ENCODE assay signal across 15 mouse cellular contexts in genomic region chr4:132735894-132736293, GRCm38 (mm10). TPM values are rescaled to one million over a fixed set of nuclear protein-coding genes. Genes with fewer than 3 reads are reported as not detected.
DNase-seq lines count a peak whose midpoint lies in the region; ATAC-seq and TF ChIP-seq lines count a peak whose summit lies in the region.
"Had no signal": no experiment of that assay in that cellular context is flagged by ENCODE, and none has a peak within 500 bp of the region (broad histone marks: within the 10 kb centered on the region; RNA-seq: fewer than 3 reads in every experiment).

No protein-coding gene starts in this region.

- H3K27ac ChIP-seq in kidney, embryonic 15.5 days: no peak overlapping the region
- H3K27ac ChIP-seq in stomach, postnatal 0 days (replicated peaks): no peak overlapping the region
- H3K27ac ChIP-seq in neural tube, embryonic 15.5 days (replicated peaks): no peak overlapping the region
- H3K27ac ChIP-seq: embryonic facial prominence, embryonic 15.5 days; macrophage; midbrain, embryonic 12.5 days had no signal

- peak; percentile 17 to 33 for DNase-seq in kidney, adult 8-10 months
- DNase-seq in ES-CJ7 (ENCODE audit: low read depth, low spot score): peak; percentile 41
- DNase-seq in kidney, postnatal 36 days: peak; percentile 56 to 65
- DNase-seq in stomach, postnatal 0 days (ENCODE audit: low spot score): no peak
- no peak for DNase-seq in thymus, postnatal 0 days (ENCODE audit: low spot score)
- DNase-seq: cerebellum, adult 8-10 months; gastrocnemius, postnatal 36 days; heart, postnatal 4 days; lung, adult 2 months had no signal

- peak; percentile 40 for TF ChIP-seq CTCF in stomach, postnatal 0 days (IDR thresholded peaks at IDR 0.05; ENCODE audit: low read depth)

- H3K4me2 ChIP-seq in kidney, embryonic 15.5 days: no peak overlapping the region
- no peak overlapping the region for H3K4me2 ChIP-seq in stomach, postnatal 0 days (replicated peaks; ENCODE audit: low read depth)
- H3K4me2 ChIP-seq in neural tube, embryonic 15.5 days: no peak overlapping the region
- H3K4me2 ChIP-seq: embryonic facial prominence, embryonic 15.5 days; heart, embryonic 12.5 days; midbrain, embryonic 12.5 days had no signal

- no peaks in the 10 kb centered on the region for H3K27me3 ChIP-seq in kidney, embryonic 15.5 days
- H3K27me3 ChIP-seq in stomach, postnatal 0 days (ENCODE audit: control insufficient read depth, insufficient read depth, low read length): no peaks in the 10 kb centered on the region
- no peaks in the 10 kb centered on the region for H3K27me3 ChIP-seq in neural tube, embryonic 15.5 days (replicated peaks)
- H3K27me3 ChIP-seq: embryonic facial prominence, embryonic 15.5 days; heart, embryonic 12.5 days; midbrain, embryonic 12.5 days had no signal

- H3K36me3 ChIP-seq in kidney, embryonic 15.5 days: no peaks in the 10 kb centered on the region
- no peaks in the 10 kb centered on the region for H3K36me3 ChIP-seq in stomach, postnatal 0 days (ENCODE audit: control insufficient read depth, insufficient read depth, low read length)
- H3K36me3 ChIP-seq in neural tube, embryonic 15.5 days: no peaks in the 10 kb centered on the region
- H3K36me3 ChIP-seq: embryonic facial prominence, embryonic 15.5 days; heart, embryonic 12.5 days; midbrain, embryonic 12.5 days had no signal

- H3K4me3 ChIP-seq in kidney, embryonic 15.5 days (replicated peaks): no peak overlapping the region
- H3K4me3 ChIP-seq in stomach, postnatal 0 days (ENCODE audit: low read depth, low read length): no peak overlapping the region
- H3K4me3 ChIP-seq in neural tube, embryonic 15.5 days (replicated peaks): no peak overlapping the region
- H3K4me3 ChIP-seq: embryonic facial prominence, embryonic 15.5 days; heart, embryonic 12.5 days; midbrain, embryonic 12.5 days had no signal

- 54% methylated on average over 3 of the region's 3 CpGs for WGBS in kidney, embryonic 15.5 days
- 39% methylated on average over 3 of the region's 3 CpGs for WGBS in stomach, postnatal 0 days
- 74% methylated on average over 3 of the region's 3 CpGs for WGBS in neural tube, embryonic 15.5 days

- no peaks in the 10 kb centered on the region for H3K9me3 ChIP-seq in kidney, embryonic 15.5 days (replicated peaks)
- H3K9me3 ChIP-seq in stomach, postnatal 0 days (ENCODE audit: control insufficient read depth, low read length): no peaks in the 10 kb centered on the region
- no peaks in the 10 kb centered on the region for H3K9me3 ChIP-seq in neural tube, embryonic 15.5 days (replicated peaks)
- H3K9me3 ChIP-seq: embryonic facial prominence, embryonic 15.5 days; heart, embryonic 12.5 days; midbrain, embryonic 12.5 days had no signal

- no peak for ATAC-seq in kidney, embryonic 15.5 days (replicated peaks; ENCODE audit: low FRiP score)
- ATAC-seq in stomach, postnatal 0 days (ENCODE audit: low FRiP score, low TSS enrichment): no peak; the same call in 1 of the 2 replicates
- ATAC-seq in neural tube, embryonic 15.5 days (ENCODE audit: low FRiP score): no peak

- no peak for TF ChIP-seq EP300 in stomach, postnatal 0 days (optimal IDR thresholded peaks at IDR 0.05)

- no peak overlapping the region for H3K9ac ChIP-seq in kidney, embryonic 15.5 days
- H3K9ac ChIP-seq in stomach, postnatal 0 days (ENCODE audit: low read length): no peak overlapping the region
- H3K9ac ChIP-seq in neural tube, embryonic 15.5 days (replicated peaks): no peak overlapping the region
- H3K9ac ChIP-seq: embryonic facial prominence, embryonic 15.5 days; heart, embryonic 12.5 days; midbrain, embryonic 12.5 days had no signal

- H3K4me1 ChIP-seq in kidney, embryonic 15.5 days: peaks cover 10% of the 10 kb centered on the region
- no peaks in the 10 kb centered on the region for H3K4me1 ChIP-seq in stomach, postnatal 0 days (replicated peaks; ENCODE audit: control insufficient read depth, insufficient read depth)
- H3K4me1 ChIP-seq in neural tube, embryonic 15.5 days: peaks cover 13% of the 10 kb centered on the region

RNA-seq across cellular contexts. Expression of gene Xkr8, which starts 3.5 kb away (rescaled TPM):
- 4.4 and 7.5 TPM in 2 replicates for polyA plus RNA-seq in kidney, embryonic 15.5 days (2015; fragmentation: Nextera tagmentation; extraction: Ambion mirVana)
- 1.8 and 2.5 TPM in 2 replicates for polyA plus RNA-seq in stomach, postnatal 0 days (2015; fragmentation: Nextera tagmentation; extraction: Ambion mirVana)
- polyA plus RNA-seq in thymus, postnatal 0 days (2015; fragmentation: Nextera tagmentation; extraction: Ambion mirVana): 3.0 and 3.1 TPM in 2 replicates
- 6.2 and 6.4 TPM in 2 replicates for polyA plus RNA-seq in neural tube, embryonic 15.5 days (2015; fragmentation: Nextera tagmentation; extraction: Ambion mirVana)

RNA-seq across cellular contexts. Expression of gene Smpdl3b, which starts 21.2 kb away (rescaled TPM):
- polyA plus RNA-seq in kidney, embryonic 15.5 days (2015; fragmentation: Nextera tagmentation; extraction: Ambion mirVana): 10.0 and 11.9 TPM in 2 replicates
- 4.6 and 5.2 TPM in 2 replicates for polyA plus RNA-seq in stomach, postnatal 0 days (2015; fragmentation: Nextera tagmentation; extraction: Ambion mirVana)
- 0.59 and 0.75 TPM in 2 replicates for polyA plus RNA-seq in thymus, postnatal 0 days (2015; fragmentation: Nextera tagmentation; extraction: Ambion mirVana)
- 0.54 and 0.64 TPM in 2 replicates for polyA plus RNA-seq in neural tube, embryonic 15.5 days (2015; fragmentation: Nextera tagmentation; extraction: Ambion mirVana)

RNA-seq across cellular contexts. Expression of gene Rpa2, which starts 32.2 kb away (rescaled TPM):
- 108 and 113 TPM in 2 replicates for polyA plus RNA-seq in kidney, embryonic 15.5 days (2015; fragmentation: Nextera tagmentation; extraction: Ambion mirVana)
- 29.8 and 32.1 TPM in 2 replicates for polyA plus RNA-seq in stomach, postnatal 0 days (2015; fragmentation: Nextera tagmentation; extraction: Ambion mirVana)
- 129 and 139 TPM in 2 replicates for polyA plus RNA-seq in thymus, postnatal 0 days (2015; fragmentation: Nextera tagmentation; extraction: Ambion mirVana)
- polyA plus RNA-seq in neural tube, embryonic 15.5 days (2015; fragmentation: Nextera tagmentation; extraction: Ambion mirVana): 35.8 and 58.8 TPM in 2 replicates

Comparison
In these comparisons a context has a peak if more than half of its experiments do, and no peak if none do; other contexts are left out.
1. DNase-seq: peak in kidney, adult 8-10 months (2 of 2), ES-CJ7 (single experiment) and kidney, postnatal 36 days (2 of 2); none in stomach, postnatal 0 days (single experiment) and thymus, postnatal 0 days (single experiment).